Mouse (Mus musculus) liver, embryonic 18 days (tissue): ENCODE measurements around the gene Casz1. TPM values are rescaled to one million over a fixed set of nuclear protein-coding genes. Genes with fewer than 3 reads are reported as not detected.

Source experiments
- polyA plus RNA-seq: library from polyadenylated mRNA; depleted of rRNA; stranded (reverse); fragments of >200 nt; gene quantifications from 2 replicates; pipeline ENCODE4 v1.2.3, GENCODE M21; 2012; rRNA removed

Casz1 gene
- 0.49 and 0.63 TPM in 2 replicates for polyA plus RNA-seq

DNA sequence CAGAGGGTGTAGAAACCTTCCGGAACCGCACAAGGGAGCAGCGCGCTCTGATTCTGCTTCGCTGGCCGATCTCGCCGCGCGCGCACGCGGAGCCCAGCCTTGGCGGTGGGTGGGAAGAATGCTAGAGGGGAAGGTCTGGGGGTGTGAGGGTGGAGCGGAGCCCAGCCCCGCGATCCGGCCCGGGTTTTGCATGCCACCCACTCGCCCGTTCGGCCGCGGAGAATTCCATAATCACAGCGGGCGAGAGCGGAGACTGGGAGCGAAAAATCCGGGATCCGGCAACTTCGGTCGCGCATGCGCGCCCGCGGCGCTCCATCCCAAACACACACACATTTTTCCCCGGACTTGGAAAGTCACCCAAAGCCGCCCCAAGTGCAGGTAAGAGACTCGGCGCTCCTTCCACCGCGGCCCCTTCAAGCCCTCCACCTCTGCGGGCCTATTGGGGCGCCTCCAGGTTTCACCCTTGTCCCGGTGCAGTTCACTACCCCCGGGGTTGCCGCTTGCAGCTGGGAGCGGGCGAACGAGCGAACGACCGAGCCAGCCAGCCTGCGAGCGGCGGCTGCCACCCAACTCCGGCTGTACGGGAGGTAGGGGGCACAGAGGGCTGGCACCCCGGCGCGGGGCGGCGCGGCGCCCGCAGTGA lies at the start of gene Casz1:
Gene Casz1, plus strand, starts transcription at position 293 of the 643 bp plus-strand sequence.

Other genes with a start within 250 kb of the Casz1 start
- 13.6 and 14.8 TPM in 2 replicates for gene Exosc10, start 246.0 kb upstream of the Casz1 start, polyA plus RNA-seq
- gene Srm, start 212.9 kb upstream of the Casz1 start, polyA plus RNA-seq = 53.5 and 61.4 TPM in 2 replicates
- gene Masp2, start 201.9 kb upstream of the Casz1 start, polyA plus RNA-seq = 114 and 124 TPM in 2 replicates
- 212 and 234 TPM in 2 replicates for gene Tardbp, start 177.4 kb upstream of the Casz1 start, polyA plus RNA-seq
- gene Gm572, start 161.1 kb upstream of the Casz1 start, polyA plus RNA-seq = not detected in 2 replicates